Mouse (Mus musculus) spleen, adult 2 months (tissue): ENCODE measurements around the gene Trim54. TPM values are rescaled to one million over a fixed set of nuclear protein-coding genes. Genes with fewer than 3 reads are reported as not detected.

ENCODE experiments used
- DNase-seq, 2 experiments: peaks; one replicate each; pipeline versions ENCODE4 v3.0.0 to v3.0.0-alpha.2; 2012 to 2021; ENCODE audit warnings: low spot score in 2 of 2, low read depth in 1 of 2
- H3K27ac ChIP-seq: fragments of 200-500 bp; 2 replicates; pipeline ENCODE4 v1.5.1; 2012; ENCODE audit warnings: low read length, inconsistent platforms; ENCODE audit not compliant: insufficient read depth
- H3K27me3 ChIP-seq: fragments of 200-500 bp; 2 replicates; pipeline ENCODE4 v1.6.1; 2012; ENCODE audit warnings: mild to moderate bottlenecking, moderate library complexity, low read length, inconsistent platforms; ENCODE audit not compliant: control insufficient read depth, insufficient read depth
- H3K36me3 ChIP-seq: fragments of 200-500 bp; 2 replicates; pipeline ENCODE4 v1.6.1; 2012; ENCODE audit warnings: mild to moderate bottlenecking, low read length, inconsistent platforms; ENCODE audit not compliant: control insufficient read depth, insufficient read depth
- H3K4me1 ChIP-seq: fragments of 200-500 bp; 2 replicates; pipeline ENCODE4 v1.6.1; 2011; ENCODE audit warnings: inconsistent platforms; ENCODE audit not compliant: control insufficient read depth, insufficient read depth, insufficient read length
- H3K4me3 ChIP-seq: fragments of 200-500 bp; 2 replicates; pipeline ENCODE4 v1.5.1; 2011; ENCODE audit warnings: mild to moderate bottlenecking, inconsistent platforms; ENCODE audit not compliant: insufficient read depth, insufficient read length; ENCODE audit errors: extremely low read depth
- CTCF ChIP-seq: fragments of 200-500 bp; IDR thresholded peaks from 2 replicates; pipeline ENCODE4 v1.5.1; 2011; ENCODE audit warnings: mild to moderate bottlenecking, inconsistent platforms; ENCODE audit not compliant: insufficient read depth, insufficient read length, insufficient replicate concordance; ENCODE audit errors: extremely low read depth
- POLR2A ChIP-seq: fragments of 200-500 bp; IDR thresholded peaks from 2 replicates; pipeline ENCODE4 v1.6.1; 2011; ENCODE audit warnings: low read depth, low read length, inconsistent platforms
- WGBS: fragments of 180-500 bp; shearing (Covaris S2); methylation state at CpG from one replicate; pipeline ENCODE4 v1.1.7; 2018; 5-methylcytosine and 5-hydroxymethylcytosine counted together
- polyA plus RNA-seq: library from polyadenylated mRNA; depleted of rRNA; stranded (reverse); fragments of >200 nt; gene quantifications from 2 replicates; pipeline ENCODE4 v1.2.3, GENCODE M21; 2012; rRNA removed

The Trim54 gene
- polyA plus RNA-seq: not detected in 2 replicates

DNA sequence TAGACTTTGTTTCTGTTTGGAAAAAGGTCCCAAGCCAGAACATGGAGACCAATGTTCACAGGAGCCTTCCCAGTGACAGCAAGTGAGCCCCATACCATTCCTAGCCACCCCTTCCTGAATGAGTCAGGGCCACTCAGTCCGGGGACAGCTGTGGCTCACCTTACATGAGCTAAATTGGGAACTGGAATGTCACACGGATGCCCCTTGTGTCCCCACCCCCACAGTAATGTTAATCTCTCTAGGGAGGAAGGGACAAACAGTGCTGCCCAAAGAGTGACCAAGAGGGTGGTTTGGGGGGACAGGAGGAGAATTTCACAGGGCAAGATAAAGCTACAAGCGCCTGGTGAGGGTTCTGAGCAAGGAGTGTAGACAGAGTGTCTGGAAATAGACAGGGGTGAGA lies at the start of gene Trim54:
Gene Trim54 (plus strand): TSS at position 359 of the 400 bp plus-strand sequence.
- 36% methylated on average over 3 of the region's 3 CpGs for WGBS
- Histone ChIP-seq H3K36me3 (no peaks in the 10 kb centered on the region), H3K27ac (no peak within 1 kb of the TSS), H3K4me1 (no peaks in the 10 kb centered on the region), H3K27me3 (0 out of 2 replicates have a peak, but pooled peaks cover 1% of the 10 kb centered on the region), H3K4me3 (no peak within 1 kb of the TSS)
- DNase-seq: no peak
- no peak for TF ChIP-seq POLR2A
- no peak for TF ChIP-seq CTCF

DNA sequence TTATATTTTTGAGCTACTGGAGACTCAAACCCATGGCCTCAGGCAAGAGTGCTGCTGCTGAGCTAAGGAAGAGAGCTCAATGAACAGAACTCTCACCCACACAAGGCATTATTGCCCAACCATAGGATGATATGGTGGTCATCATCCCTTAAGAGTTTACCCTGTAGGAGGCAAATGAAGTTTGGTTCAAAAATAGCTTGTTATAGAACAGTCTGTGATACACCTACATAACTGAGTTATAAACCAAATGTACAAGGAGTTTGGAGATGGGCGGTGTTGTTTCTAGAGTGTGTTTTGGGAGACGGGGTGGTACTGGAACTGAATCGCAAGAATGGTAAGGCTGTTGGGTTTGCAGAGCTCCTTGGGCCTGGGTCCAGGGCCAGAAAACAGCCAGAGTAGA lies 46.7 kb upstream of the Trim54 start:
- no peak for DNase-seq
- Histone ChIP-seq H3K27ac (no peak overlapping the region), H3K4me1 (no peaks in the 10 kb centered on the region; the same call in 1 of the 2 replicates), H3K27me3 (no peaks in the 10 kb centered on the region), H3K36me3 (peaks cover 56% of the 10 kb centered on the region), H3K4me3 (no peak overlapping the region)
- TF ChIP-seq CTCF (no peak), POLR2A (no peak)
- 94% methylated on average over 3 of the region's 3 CpGs for WGBS

DNA sequence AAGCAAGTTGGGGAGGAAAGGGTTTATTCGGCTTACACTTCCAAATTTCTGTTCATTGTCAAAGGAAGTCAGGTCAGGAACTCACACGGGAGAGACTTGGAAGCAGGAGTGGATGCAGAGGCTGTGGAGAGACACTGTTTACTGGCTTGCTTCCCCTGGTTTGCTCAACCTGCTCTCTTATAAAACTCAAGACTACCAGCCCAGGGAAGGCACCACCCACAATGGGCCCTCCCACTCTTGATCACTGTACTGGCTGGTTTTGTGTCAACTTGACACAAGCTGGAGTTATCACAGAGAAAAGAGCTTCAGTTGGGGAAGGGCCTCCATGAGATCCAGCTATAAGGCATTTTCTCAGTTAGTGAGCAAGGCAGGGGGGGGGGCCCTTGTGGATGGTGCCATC lies 45.5 kb upstream of the Trim54 start:
- H3K4me1 ChIP-seq: no peaks in the 10 kb centered on the region; the same call in 1 of the 2 replicates
- no peaks in the 10 kb centered on the region for H3K27me3 ChIP-seq
- no peak for TF ChIP-seq POLR2A
- TF ChIP-seq CTCF: no peak
- DNase-seq: no peak
- no peak overlapping the region for H3K4me3 ChIP-seq
- no peak overlapping the region for H3K27ac ChIP-seq
- peaks cover 68% of the 10 kb centered on the region for H3K36me3 ChIP-seq
- WGBS: 88% methylated on average over 2 of the region's 2 CpGs

DNA sequence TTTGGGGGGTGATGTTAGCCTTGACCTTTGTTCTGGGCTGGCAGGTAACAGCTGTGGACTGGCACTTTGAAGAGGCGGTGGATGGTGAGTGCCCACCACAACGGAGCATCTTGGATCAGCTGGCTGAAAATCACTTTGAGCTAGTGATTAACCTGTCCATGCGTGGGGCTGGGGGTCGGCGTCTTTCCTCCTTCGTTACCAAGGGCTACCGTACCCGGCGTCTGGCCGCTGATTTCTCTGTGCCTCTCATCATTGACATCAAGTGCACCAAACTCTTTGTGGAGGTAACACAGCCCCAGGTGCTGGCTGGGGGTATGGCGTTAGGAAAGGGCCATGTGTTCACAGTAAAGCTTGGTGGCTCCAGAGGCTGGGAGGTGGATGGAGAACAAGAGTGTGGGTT lies 44.7 kb upstream of the Trim54 start:
- TF ChIP-seq POLR2A (no peak), CTCF (no peak)
- Histone ChIP-seq H3K4me1 (no peaks in the 10 kb centered on the region; the same call in 1 of the 2 replicates), H3K36me3 (peaks cover 74% of the 10 kb centered on the region), H3K4me3 (no peak overlapping the region), H3K27ac (no peak overlapping the region), H3K27me3 (no peaks in the 10 kb centered on the region)
- no peak for DNase-seq
- 95% methylated on average over 11 of the region's 11 CpGs for WGBS

DNA sequence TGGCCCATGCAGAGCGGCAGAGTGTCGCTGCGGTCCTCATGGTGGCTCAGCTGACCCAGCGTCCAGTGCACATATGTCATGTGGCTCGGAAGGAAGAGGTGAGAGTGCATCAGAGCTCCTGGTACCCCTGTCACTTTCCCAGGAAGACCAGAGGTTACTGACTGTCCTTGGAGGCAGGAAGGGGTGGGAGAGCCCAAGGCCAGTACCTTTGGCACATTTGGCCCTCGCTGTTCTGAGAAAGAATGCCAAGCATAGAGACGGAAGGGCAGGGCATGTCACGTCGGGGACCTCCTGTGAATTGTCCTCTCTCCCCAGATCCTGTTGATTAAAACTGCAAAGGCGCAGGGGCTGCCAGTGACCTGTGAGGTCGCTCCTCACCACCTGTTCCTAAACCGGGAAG lies 43.3 kb upstream of the Trim54 start:
- Histone ChIP-seq H3K27me3 (no peaks in the 10 kb centered on the region), H3K4me1 (no peaks in the 10 kb centered on the region; the same call in 1 of the 2 replicates), H3K27ac (no peak overlapping the region), H3K36me3 (peaks cover 78% of the 10 kb centered on the region), H3K4me3 (no peak overlapping the region)
- DNase-seq: no peak
- TF ChIP-seq CTCF: no peak
- no peak for TF ChIP-seq POLR2A
- WGBS: 92% methylated on average over 12 of the region's 12 CpGs

DNA sequence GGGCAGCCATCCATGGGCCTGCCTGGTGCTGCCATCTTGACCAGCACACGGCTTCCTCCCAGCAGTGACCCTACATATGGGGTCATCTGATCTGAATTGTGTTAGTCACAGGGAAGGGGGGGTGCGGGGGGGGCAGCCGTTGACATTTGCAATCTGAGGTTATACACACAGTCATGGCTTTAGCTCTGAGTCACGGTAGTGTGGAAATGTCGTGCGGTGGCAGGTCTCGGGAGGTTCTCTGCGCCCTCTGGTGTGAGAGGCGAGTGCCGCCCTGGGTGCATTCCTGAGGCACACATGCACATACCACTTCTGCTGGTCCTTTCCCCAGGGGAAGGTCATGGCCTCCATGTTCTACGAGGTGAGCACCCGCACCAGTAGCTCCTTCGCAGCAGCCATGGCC lies 40.2 kb upstream of the Trim54 start:
- WGBS: 90% methylated on average over 13 of the region's 13 CpGs
- no peak overlapping the region for H3K27ac ChIP-seq
- no peaks in the 10 kb centered on the region for H3K27me3 ChIP-seq
- H3K4me1 ChIP-seq: no peaks in the 10 kb centered on the region; the same call in 1 of the 2 replicates
- H3K4me3 ChIP-seq: no peak overlapping the region
- peaks cover 54% of the 10 kb centered on the region for H3K36me3 ChIP-seq
- TF ChIP-seq CTCF: no peak
- no peak for TF ChIP-seq POLR2A
- DNase-seq: peak in 1 of 2 experiments; percentile 2

DNA sequence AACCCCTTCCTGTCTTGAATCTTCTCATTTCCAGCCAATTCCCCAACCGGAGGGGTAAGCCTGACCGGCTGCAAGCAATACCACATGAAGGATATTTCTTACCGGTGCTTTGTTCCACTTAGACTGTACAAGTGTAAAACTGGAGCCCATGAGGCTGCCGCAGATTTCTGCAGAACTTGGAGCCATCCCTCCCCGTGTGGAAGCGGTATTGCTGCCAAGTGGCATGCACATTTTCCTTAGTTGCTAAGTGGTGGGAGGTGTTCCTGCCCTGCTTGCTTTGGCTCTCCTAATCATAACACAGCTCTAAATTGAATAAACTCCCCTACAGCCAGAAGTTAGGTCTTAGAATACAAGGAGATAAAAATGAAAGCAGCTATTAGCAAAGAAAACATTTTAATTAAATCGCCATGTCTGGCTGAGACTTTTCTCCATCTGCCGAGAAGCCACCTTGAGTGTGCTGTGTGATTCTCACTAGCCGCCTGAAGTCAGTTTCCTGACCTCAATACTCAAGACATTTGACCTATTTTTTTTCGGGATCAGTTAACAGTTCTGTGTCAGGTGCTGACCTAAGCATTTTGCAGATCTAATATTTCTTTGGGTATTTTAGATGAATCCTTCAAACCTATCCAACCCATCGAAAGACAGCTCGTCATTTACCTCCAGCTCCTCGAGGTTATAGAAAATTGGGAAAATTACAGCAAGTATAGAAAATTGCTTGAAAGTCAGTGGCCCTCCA lies 36.3 kb upstream of the Trim54 start:
- Histone ChIP-seq H3K27ac (no peak overlapping the region), H3K4me3 (no peak overlapping the region), H3K27me3 (no peaks in the 10 kb centered on the region), H3K36me3 (peaks cover 20% of the 10 kb centered on the region), H3K4me1 (peaks cover 7% of the 10 kb centered on the region; the same call in 1 of the 2 replicates)
- WGBS: 83% methylated on average over 13 of the region's 13 CpGs
- no peak for TF ChIP-seq POLR2A
- no peak for TF ChIP-seq CTCF
- no peak for DNase-seq
